In genomic region chr8:127193375-127193774, GRCm38 (mm10) we compare ENCODE assay signal across 28 mouse cellular contexts.
DNase-seq lines count a peak whose midpoint lies in the region; ATAC-seq and TF ChIP-seq lines count a peak whose summit lies in the region.
"Had no signal": no experiment of that assay in that cellular context is flagged by ENCODE, and none has a peak within 500 bp of the region (broad histone marks: within the 10 kb centered on the region; RNA-seq: fewer than 3 reads in every experiment).

No protein-coding gene starts in this region.

- TF ChIP-seq CTCF in brain, embryonic 14.5 days (IDR thresholded peaks at IDR 0.05; ENCODE audit: borderline replicate concordance, extremely low read depth, insufficient read depth, insufficient read length), result no peak

- intact Hi-C loops in heart, postnatal 36 days (cut with DNase I), result loop anchor here (5.0 to 10.0 kb wide), 6 partner anchors 74 to 1359 kb away; no protein-coding TSS in a partner anchor

- H3K4me2 ChIP-seq in neural tube, embryonic 13.5 days, result no peak overlapping the region
- no peak overlapping the region for H3K4me2 ChIP-seq in neural tube, embryonic 15.5 days
- H3K4me2 ChIP-seq: embryonic facial prominence, embryonic 13.5 days; embryonic facial prominence, embryonic 15.5 days; forebrain, embryonic 12.5 days had no signal

- peak; percentile 49 for DNase-seq in heart, adult 11 months
- no peak for DNase-seq in heart, postnatal 36 days
- DNase-seq in brain, embryonic 14.5 days (ENCODE audit: low read depth), result peak; percentile 52
- DNase-seq: adrenal gland, adult 8-10 months; adrenal gland, postnatal 14 days; adrenal gland, postnatal 36 days; B cell, adult 2 months; cerebellum, adult 11 months; cerebellum, adult 18-20 months; cerebellum, adult 8-10 months; cerebellum, adult 9-11 months; cerebellum, postnatal 14 days; cerebellum, postnatal 36 days; embryo, embryonic 11 days had no signal

- no peaks in the 10 kb centered on the region for H3K36me3 ChIP-seq in neural tube, embryonic 13.5 days
- H3K36me3 ChIP-seq in neural tube, embryonic 15.5 days, result no peaks in the 10 kb centered on the region
- H3K36me3 ChIP-seq: embryonic facial prominence, embryonic 13.5 days; embryonic facial prominence, embryonic 15.5 days; forebrain, embryonic 10.5 days; forebrain, embryonic 12.5 days; G1E had no signal

- TF ChIP-seq POLR2A in brain, embryonic 14.5 days (IDR thresholded peaks at IDR 0.05; ENCODE audit: borderline replicate concordance, extremely low read depth, insufficient read depth, insufficient read length, poor library complexity, severe bottlenecking), result no peak

- H3K4me3 ChIP-seq in neural tube, embryonic 13.5 days, result no peak overlapping the region
- H3K4me3 ChIP-seq in neural tube, embryonic 15.5 days (replicated peaks), result no peak overlapping the region
- H3K4me3 ChIP-seq: embryonic facial prominence, embryonic 13.5 days; embryonic facial prominence, embryonic 15.5 days; erythroblast, embryonic 14.5 days; forebrain, embryonic 10.5 days; forebrain, embryonic 12.5 days had no signal

- H3K9me3 ChIP-seq in neural tube, embryonic 13.5 days, result no peaks in the 10 kb centered on the region
- H3K9me3 ChIP-seq in neural tube, embryonic 15.5 days (replicated peaks), result no peaks in the 10 kb centered on the region
- H3K9me3 ChIP-seq: embryonic facial prominence, embryonic 13.5 days; embryonic facial prominence, embryonic 15.5 days; forebrain, embryonic 10.5 days; forebrain, embryonic 12.5 days had no signal

- 44% methylated on average over 6 of the region's 6 CpGs for WGBS in neural tube, embryonic 13.5 days
- 44% methylated on average over 6 of the region's 6 CpGs for WGBS in neural tube, embryonic 15.5 days

- ATAC-seq in neural tube, embryonic 13.5 days (ENCODE audit: low read depth), result no peak
- ATAC-seq in neural tube, embryonic 15.5 days (ENCODE audit: low FRiP score), result no peak
- ATAC-seq: activated CD4-positive, CD25-positive, alpha-beta regulatory T cell, adult 4 months; CD4-positive, CD25-positive, alpha-beta regulatory T cell, adult 4 months; forebrain, embryonic 14.5 days; forebrain, embryonic 16.5 days; Patski had no signal

- H3K27me3 ChIP-seq in neural tube, embryonic 13.5 days, result no peaks in the 10 kb centered on the region
- H3K27me3 ChIP-seq in neural tube, embryonic 15.5 days (replicated peaks), result no peaks in the 10 kb centered on the region
- H3K27me3 ChIP-seq: CH12.LX; embryonic facial prominence, embryonic 13.5 days; embryonic facial prominence, embryonic 15.5 days; forebrain, embryonic 12.5 days; Patski had no signal

- peak overlapping the region; percentile 81; the same call in 1 of the 2 replicates for H3K27ac ChIP-seq in neural tube, embryonic 13.5 days (replicated peaks)
- no peak overlapping the region for H3K27ac ChIP-seq in neural tube, embryonic 15.5 days (replicated peaks)
- H3K27ac ChIP-seq: embryonic facial prominence, embryonic 13.5 days; embryonic facial prominence, embryonic 15.5 days had no signal

- no peak overlapping the region for H3K9ac ChIP-seq in neural tube, embryonic 13.5 days
- no peak overlapping the region for H3K9ac ChIP-seq in neural tube, embryonic 15.5 days (replicated peaks)
- H3K9ac ChIP-seq: embryonic facial prominence, embryonic 13.5 days; embryonic facial prominence, embryonic 15.5 days; forebrain, embryonic 12.5 days had no signal

- peaks cover 77% of the 10 kb centered on the region for H3K4me1 ChIP-seq in neural tube, embryonic 13.5 days (replicated peaks)
- H3K4me1 ChIP-seq in neural tube, embryonic 15.5 days, result peaks cover 79% of the 10 kb centered on the region

Comparison
In these comparisons a context has a peak if more than half of its experiments do, and no peak if none do; other contexts are left out.
1. DNase-seq: peak in heart, adult 11 months (single experiment) and brain, embryonic 14.5 days (single experiment); none in heart, postnatal 36 days (0 of 2).